Mouse (Mus musculus) olfactory bulb, adult 2 months (tissue): ENCODE measurements around the gene Gm3238.

ENCODE experiments used
- CTCF ChIP-seq: fragments of 200-500 bp; IDR thresholded peaks from 2 replicates; pipeline ENCODE4 v1.5.1; 2012; ENCODE audit warnings: low read depth, mild to moderate bottlenecking, low read length, moderate library complexity; ENCODE audit not compliant: insufficient read depth
- POLR2A ChIP-seq: fragments of 200-500 bp; IDR thresholded peaks from 2 replicates; pipeline ENCODE4 v1.6.1; 2012; ENCODE audit warnings: mild to moderate bottlenecking, low read depth, low read length, moderate library complexity; ENCODE audit not compliant: insufficient read depth

- TF ChIP-seq CTCF: no peak
- no peak for TF ChIP-seq POLR2A
Measured at GRCm38 (mm10) chr10:77788621-77789020, 17.5 kb upstream of the Gm3238 start.
